Mouse (Mus musculus): ENCODE measurements at regions not wholly inside any gene's neighbourhood (a gene's known extent, or its start where the extent isn't known, plus 50 kb on each side); places are given as distances from the start of the nearest gene placed in this dataset.
"Not testable (repeated sequence)": the region's sequence is repeated elsewhere in the genome, so short reads cannot be mapped to it uniquely, and the experiment has no call there.

- DNase-seq = no peak
Observed at GRCm38 (mm10) chr10:104592009-104592603, 398.3 kb downstream of the Gm4340 start.

- DNase-seq = no peak
Observed at GRCm38 (mm10) chr10:104595920-104596319, 402.1 kb downstream of the Gm4340 start.

DNA sequence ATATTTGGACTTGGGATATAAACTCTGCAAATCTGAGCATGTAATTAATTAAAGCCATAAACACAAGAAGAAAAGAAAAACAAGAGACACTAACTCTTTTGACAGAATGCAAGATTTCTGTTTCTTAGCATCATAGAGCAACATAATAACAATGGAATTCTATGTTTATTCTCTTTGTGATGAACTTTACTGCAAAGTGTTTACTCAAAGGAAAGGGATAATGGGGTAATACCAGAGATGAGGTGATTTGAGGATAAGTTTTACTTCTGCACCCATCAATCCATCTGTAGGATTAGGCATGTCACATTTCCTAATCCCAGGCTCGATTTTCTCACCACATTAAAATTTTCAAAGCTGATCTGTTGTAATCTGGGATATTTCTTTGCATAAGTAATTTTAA, 433.8 kb downstream of the Gm4340 start:
- no peak for DNase-seq

DNA sequence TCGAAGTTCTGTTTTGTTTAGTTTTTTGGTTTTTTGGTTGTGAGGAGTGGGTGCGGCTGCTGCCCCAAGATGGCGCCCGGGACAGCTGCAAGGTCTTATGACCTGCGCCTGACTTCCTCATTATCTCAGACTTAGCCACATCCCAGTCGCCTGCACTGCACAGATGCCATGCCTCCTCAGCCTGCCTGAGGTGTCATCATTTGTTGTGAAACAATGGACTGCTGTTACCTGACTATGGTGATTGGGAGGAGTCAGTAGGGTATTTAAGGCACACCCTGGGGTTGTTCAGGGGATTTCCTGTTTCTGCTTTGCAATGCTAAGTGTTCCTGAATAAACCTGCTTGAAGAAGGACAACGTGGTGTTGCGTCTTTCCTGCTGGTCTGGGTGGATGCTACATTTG, 457.2 kb downstream of the Gm4340 start:
- no peak for DNase-seq

GRCm38 (mm10) chr10:104660298-104660697, 466.5 kb downstream of the Gm4340 start:
- no peak for DNase-seq

DNA sequence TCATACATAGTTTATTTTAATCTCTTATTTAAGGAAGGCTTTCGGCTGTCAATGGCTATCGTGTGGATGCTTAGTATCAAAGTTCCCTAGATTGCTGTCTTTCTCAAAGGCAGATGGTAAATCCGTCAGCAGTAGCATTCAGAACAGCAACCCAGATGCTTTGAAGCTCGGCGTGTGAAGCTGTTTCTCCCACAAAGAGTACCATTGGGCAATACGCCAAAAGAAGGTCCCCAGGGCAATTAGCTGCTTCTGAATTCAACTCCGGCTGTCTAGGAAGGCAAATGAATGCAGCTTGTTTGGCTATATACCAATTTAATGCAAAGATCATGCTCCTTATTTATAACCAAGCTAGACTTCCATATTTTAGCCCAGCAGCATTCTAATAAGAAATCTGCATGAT, 467.8 kb downstream of the Gm4340 start:
- peak; percentile 39 to 49 for DNase-seq

DNA sequence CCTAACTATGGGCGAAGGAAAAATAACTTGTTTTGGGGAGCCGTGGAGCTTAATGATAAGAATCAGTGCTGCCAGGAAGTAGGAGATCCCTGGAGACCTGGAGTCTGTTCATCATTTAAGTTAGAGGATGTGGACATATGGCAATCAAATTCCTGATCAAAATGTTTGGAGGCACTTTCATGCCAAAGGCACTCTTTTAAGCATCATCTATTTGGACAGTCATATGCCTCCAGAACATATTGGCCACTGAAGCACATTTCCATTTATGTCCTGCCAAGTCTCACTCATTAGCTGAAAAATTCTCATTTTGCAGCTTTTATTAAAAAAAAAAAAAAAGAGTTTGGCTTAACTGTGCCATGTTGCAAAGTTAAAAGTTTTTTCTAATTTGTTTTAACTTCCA, 474.4 kb downstream of the Gm4340 start:
- DNase-seq = no peak

DNA sequence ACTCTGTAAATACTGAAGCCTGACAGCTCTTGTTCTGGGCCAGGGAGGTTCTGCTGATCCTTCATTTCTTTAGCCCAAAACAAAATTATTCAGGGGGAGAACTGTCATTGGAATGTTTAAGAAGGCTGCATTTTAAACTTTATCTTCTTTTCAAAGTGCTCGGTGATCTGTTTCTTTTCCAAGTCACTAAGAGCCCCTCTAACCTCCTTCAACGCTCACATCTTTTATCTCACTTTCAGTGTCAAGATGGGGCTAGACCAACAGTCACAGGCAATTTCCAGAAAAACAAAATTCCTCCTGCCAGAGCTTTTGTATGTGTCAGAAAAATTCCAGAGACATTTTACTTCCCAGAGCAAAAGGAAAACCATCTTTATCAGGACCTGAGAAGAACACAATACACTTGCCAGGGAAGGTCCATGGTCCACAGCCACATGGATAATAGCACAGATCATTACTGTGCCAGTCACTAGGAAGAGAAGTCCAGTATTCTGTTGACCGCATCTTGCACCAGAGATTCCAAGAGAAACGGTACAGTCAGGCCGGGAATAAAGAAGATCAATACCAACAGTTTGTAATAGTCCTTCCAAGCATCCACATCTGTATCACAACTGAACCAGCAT, 491.0 kb downstream of the Gm4340 start:
- no peak for DNase-seq

GRCm38 (mm10) chr10:104685857-104686256, 492.0 kb downstream of the Gm4340 start:
- DNase-seq = no peak

DNA sequence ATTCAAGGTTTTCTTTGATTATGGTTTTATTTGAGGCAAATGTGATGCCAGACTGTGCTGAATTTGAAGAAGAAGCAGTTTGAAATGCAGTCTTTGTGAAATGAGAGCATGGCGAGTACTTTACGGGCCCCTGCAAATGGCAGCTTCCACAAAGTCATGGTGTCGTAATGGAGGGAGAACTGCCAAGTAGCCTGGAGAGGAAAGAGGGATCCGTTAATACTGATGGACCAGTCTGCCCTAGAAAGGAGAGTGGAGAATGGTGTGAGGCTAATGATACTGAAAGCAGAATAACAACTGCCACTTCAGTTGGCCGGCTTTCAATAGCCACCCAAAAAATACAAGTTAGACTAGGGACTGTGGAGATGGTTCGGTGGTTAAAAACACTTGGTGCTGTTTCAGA, 492.8 kb downstream of the Gm4340 start:
- no peak for DNase-seq

DNA sequence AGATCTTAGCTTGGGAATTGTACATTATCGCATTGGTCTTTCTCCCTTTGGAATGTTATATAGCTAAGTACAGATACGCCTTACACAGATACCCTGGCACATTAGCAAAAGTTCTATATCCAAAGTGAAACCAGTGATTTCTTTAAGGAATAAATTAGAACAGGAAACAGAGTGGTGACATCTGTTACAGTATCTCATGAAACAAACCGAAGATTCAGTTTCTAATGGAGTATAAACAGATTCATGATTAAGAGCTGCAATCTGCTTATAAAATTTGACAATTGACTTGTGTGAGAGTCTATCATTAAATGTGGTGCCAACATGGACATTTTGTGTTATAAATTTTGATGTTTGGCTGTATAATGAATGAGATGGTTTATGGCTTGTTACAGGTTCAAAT, 501.1 kb downstream of the Gm4340 start:
- no peak for DNase-seq

GRCm38 (mm10) chr10:104708926-104709325, 515.1 kb downstream of the Gm4340 start:
- DNase-seq = no peak

- DNase-seq = not testable (repeated sequence)
Observed at GRCm38 (mm10) chr10:104713281-104713915, 519.6 kb downstream of the Gm4340 start.
